Mouse (Mus musculus) lung, postnatal 0 days (tissue): ENCODE results near the gene Neurl3.

Source experiments
- CTCF ChIP-seq: IDR thresholded peaks from 2 replicates; pipeline ENCODE4 v1.5.1; 2016; ENCODE audit warnings: antibody characterized with exemption, mild to moderate bottlenecking
- EP300 ChIP-seq: IDR thresholded peaks from 2 replicates; pipeline ENCODE4 v1.6.1; 2016; ENCODE audit warnings: antibody characterized with exemption, mild to moderate bottlenecking, control low read depth

DNA sequence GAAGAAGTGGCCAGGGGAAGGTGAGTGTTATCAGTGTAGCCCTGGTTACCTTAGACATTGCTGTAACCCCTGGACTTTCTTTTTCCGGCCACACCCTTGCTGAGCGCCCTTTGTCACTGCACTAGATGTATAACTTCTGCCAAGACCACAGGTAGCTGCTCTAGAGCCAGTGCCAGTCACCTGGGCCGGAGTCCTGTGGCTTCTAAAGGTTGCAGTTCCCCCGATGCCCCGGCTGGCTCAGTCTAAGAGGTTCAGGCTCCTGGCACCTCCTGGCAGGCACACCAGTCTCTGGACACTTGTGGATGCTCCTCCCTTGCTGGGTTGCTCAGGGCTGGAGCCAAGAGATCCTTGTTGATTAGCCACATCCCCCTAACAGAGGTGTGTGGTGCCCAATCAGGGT, at the start of gene Neurl3:
- TF ChIP-seq CTCF (no peak), EP300 (no peak)
